Mouse (Mus musculus) thymus, postnatal 14 days (tissue): Measurements from ENCODE around the gene Syt3.
A peak's percentile ranks its signal among the peaks of the same experiment; 100 is the strongest.

Experiments used
- DNase-seq: peaks from one replicate; pipeline ENCODE4 v3.0.0; 2021

Gene Syt3

GRCm38 (mm10) chr7:44383980-44384715 is at the start of gene Syt3:
Gene Syt3, plus strand, starts transcription at chr7:44384102.
- DNase-seq = peak; percentile 67

DNA sequence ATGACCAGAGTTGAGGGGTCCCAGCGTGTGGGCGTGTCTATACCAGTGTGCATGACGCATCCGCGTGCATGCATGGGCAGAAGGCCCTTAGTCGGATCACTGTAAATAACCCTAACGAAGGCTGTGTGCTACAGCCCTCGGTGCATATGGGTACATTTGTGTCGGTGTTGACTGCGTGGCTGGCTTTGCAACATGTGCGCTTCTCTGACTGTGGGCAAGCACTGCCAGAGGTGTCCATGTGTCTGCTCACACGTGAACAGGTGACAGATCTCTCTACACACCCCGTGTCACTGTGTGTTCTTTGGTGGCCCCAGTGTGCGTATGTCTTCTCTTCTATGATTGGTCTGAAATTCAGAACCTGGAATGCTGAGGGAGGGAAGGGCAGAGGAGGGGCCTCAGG is 49.8 kb upstream of the Syt3 start:
- DNase-seq = no peak

DNA sequence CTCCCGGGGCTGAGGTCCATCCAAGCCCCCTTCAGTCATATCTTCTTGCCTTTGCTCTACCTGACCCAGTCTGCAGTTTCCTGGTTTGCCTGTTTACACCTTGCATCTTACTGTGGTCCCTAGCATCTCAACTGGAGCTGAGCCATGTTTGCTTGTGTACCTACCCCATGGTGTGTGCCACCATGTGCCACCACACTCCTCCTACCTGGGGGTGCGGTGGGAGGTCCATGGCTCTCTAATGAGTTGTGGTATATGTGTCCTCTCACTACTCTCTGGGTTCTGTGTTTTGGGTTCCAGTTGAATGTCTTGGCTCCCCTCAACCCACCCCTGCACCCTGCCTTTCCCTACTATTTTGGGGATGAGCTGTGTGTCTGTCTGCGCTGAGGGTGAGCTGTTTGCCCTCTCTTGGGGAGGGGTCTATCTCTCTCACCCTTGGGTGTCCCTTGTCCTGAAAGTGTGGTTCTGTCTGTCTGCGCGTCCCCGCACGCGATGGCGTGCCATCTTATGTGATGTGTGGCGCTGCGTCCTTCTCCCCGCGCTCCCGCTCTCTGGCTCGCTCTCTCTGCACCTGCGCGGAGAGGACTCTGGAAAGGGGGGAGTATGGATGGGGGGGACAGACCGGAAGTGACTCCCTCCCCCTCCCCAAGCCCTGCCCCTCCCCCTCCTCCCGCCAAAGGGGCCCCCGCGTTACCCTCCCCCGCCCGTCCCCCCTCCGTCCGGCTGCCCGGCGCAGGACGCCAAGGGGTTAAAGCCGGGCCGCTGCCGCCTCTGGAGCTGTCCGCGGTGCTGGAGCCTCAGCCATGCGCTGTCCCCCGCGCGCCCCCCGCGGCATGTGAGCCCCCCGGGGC is 48.6 kb upstream of the Syt3 start:
- DNase-seq = no peak

DNA sequence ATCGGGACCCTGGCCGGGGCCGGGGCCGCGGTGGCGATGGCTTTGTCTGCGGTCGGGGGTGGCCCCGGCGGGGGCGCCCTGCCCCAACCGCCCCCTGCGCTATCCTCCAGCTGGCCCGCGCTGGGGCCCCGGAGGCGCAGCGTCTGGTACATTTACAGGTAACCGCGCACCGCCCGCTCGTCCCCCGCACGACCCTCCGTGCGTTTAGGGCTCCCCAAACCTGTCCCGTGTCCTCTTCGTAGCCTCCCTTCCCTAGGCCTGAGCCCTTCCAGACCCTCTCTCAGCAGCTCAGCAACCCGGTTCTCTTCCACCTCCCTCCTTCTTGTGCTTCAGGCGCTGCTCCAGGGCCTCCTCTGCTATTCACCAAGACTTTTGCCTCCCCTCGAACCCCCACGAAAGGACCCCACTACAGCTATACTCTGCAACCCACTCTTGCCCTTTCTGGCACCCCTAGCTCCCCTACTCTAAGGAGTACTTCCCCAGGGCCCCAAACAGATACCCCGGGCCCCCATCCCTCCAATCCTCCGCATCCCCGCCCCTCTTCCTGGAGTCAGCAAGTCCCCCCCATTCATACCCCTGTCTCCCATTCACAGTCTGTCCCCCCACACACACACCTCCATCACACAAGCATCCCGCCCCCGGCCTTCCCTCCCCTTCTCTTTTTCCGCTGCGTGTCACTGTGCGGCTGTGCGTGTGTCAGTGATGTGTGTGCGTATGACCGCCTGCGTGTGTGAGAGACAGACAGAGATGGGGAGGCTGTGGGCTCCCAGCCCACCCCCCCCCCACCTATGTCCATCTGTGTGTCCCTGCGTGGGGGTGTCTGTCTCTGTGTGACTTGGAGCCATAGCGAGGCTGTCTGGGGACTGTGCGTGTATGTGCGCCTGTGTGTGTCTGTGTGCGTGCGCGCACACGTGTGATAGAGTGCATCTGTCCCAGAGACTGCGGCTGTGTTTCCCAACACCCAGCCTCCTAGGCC is 47.6 kb upstream of the Syt3 start:
- no peak for DNase-seq

DNA sequence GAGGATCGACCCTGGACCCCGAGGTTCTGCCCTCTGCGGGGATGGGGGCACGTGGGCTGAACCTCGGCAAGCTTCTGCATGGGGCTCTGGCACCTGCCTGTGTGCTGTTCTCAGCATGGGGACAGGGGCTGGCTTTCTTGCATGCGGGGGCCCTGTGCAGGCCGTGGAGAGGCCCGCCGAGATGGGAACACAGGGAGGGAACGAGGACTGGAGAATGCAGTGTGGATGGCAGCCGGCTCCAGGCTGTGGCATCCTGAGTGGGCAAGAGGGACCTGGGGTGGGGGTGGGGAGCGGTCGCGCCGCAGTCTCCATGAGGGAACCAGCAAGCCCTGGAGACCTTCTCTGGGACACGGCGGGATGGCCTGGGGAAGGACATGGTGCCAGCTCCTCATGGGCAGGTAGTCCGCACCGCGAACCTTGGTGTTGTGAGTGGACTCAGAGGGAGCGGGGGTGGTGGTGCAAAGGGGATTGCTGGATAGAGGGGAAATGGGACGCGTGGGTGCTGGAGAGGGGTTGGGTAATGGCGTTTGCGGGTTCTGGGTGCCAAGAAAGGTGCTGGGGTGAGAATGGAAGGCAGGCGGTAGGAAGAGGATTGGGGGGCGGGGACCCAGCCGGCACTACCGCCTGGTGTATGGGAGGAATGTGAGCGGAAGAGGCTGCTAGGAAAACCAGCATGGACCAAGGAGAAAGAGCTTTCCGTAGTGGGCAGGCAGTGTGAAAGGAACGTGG is 46.6 kb upstream of the Syt3 start:
- no peak for DNase-seq

DNA sequence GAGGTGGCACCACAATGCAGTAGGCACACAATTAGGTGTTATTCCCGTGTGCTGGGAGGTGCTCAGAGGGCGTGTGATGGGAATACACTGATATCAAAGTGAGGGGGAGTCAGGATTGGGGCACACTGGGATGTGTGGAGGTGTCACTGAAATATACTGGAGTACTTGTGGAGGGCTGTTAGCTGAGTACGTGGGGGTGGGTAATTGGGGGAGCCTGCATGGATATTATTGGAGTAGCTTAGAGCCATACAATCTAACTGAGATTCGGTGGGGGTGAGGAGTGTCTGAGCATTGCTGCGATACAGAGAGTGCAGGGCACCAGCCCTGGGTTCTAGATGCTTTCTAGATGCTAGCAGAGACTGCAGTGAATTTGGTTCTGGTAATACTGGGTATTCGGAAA is 43.7 kb upstream of the Syt3 start:
- no peak for DNase-seq

GRCm38 (mm10) chr7:44341119-44341518 is 42.8 kb upstream of the Syt3 start:
- DNase-seq = no peak

DNA sequence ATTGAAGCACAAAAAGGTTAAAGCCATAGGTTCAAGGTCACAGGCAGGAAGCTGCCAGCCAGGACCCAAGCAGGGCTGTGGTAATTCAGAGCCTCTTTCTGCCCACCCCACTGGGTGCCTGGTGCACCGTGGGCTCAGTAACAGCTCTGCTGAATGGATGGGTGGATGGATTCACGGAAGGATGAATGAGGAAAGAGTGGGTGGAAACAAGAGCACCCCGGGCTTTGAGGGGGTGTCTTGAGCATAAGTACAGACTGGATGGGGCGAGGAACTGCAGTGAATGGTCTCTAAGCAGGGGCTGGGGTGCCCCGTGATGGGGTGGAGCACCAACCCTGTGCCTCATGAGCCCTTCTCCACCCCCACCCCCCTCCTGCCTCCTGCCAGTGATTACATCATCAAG is 42.2 kb upstream of the Syt3 start:
- no peak for DNase-seq

DNA sequence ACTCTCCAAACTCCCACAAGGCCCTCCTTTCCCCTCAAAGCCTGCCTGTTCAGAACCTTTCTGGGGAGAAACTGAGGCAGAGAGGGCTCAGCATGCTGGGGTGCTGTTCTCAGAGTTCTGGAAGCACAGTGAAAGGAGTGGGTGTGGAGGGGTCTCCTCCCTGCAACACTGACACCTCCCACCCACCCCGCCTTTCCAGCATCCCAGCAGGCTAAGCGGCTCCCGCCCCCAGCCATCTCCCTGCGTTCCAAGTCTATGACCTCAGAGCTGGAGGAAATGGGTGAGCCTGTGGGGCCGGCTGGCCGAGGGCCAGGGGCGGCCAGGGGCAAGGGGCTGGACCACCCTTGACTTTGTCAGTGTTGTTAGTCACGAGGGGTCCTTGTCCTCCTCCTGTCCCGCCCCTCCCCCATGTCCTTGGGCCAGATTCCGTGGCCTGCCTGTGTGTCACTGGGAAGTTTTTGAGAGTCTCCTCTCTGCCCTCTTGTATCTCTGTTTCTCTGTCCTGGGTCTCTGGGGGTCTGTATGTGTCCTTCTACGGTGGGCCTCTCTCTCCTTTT is 40.4 kb upstream of the Syt3 start:
- no peak for DNase-seq

GRCm38 (mm10) chr7:44344622-44345021 is 39.3 kb upstream of the Syt3 start:
- no peak for DNase-seq

DNA sequence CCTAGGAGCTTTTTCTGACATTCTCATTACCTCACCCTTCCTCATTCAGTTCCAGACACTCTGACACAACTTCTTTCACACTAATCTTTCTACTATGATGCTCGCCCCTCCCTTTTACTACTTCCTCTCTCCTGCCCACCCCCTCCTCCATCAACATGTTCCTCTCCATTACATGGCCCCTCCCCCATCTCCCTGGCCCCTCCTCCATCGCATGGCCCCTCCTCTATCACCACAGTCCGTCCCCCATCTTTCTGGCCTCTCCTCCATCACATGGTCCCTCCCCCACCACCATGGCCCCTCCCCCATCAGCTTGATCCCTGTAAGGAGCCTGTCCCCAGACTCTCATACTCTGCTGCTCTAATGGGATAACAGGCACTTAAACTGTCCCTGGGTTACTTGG is 34.9 kb upstream of the Syt3 start:
- DNase-seq = no peak

- DNase-seq = peak; percentile 69
Observed at GRCm38 (mm10) chr7:44350957-44351711, 32.8 kb upstream of the Syt3 start.

DNA sequence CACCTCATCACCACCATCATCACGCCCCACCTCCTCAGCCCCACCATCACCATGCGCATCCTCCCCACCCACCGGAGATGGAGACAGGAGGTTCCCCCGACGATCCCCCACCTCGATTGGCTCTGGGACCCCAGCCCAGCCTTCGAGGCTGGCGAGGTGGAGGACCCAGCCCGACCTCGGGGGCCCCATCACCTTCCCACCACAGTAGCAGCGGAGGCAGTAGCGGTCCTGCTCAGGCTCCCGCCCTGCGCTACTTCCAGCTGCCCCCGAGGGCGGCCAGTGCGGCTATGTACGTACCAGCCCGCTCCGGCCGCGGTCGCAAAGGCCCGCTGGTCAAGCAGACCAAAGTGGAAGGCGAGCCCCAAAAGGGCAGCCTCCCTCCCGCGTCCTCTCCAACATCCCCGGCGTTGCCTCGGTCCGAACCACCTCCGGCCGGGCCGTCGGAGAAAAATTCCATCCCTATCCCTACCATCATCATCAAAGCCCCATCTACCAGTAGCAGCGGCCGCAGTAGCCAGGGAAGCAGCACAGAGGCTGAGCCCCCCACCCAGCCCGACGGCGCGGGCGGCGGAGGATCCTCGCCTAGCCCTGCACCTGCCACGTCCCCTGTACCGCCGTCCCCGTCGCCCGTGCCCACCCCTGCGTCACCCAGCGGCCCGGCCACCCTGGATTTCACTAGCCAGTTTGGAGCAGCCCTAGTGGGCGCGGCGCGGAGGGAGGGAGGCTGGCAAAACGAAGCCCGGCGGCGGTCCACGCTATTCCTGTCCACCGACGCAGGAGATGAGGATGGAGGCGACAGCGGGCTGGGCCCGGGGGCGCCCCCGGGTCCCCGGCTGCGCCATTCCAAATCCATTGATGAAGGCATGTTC is 31.8 kb upstream of the Syt3 start:
- DNase-seq = no peak

DNA sequence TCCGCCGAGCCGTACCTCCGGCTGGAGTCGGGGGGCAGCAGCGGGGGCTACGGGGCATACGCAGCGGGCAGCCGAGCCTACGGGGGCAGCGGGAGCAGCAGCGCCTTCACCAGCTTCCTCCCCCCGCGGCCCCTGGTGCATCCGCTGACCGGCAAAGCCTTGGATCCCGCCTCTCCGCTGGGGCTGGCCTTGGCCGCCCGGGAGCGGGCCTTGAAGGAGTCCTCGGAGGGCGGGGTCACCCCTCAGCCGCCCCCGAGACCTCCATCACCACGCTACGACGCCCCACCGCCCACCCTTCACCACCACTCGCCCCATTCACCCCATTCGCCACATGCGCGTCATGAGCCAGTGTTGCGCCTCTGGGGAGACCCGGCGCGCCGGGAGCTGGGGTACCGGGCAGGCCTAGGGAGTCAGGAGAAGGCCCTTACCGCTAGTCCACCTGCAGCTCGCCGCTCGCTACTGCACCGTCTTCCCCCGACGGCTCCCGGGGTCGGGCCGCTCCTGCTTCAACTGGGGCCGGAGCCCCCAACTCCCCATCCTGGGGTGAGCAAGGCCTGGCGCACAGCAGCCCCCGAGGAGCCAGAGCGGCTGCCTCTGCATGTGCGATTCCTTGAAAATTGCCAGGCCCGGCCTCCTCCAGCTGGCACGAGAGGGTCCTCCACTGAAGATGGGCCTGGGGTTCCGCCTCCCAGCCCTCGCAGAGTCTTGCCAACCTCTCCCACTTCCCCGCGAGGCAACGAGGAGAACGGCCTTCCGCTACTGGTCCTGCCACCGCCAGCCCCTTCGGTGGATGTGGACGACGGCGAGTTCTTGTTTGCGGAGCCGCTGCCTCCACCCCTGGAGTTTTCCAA is 30.9 kb upstream of the Syt3 start:
- no peak for DNase-seq

GRCm38 (mm10) chr7:44353601-44354340 is 30.1 kb upstream of the Syt3 start:
- DNase-seq = no peak

DNA sequence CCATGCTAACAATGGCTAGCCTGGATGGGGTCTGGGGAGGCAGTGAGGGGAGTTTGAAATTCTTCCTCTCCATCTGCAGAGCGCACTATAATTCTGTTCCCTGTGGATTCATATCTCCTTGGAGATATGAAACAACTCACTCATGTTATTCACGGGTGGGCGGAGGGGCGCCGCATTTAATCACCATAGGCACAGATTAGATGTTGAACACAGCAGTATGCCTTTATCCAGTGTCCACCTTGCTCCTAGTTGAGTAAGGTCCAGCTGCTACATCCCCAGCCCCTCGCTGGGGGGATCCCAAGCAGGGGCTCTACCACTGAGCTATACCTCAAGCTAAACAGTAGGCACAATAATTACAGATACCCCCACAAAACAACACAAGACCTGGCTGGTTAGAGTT is 28.5 kb upstream of the Syt3 start:
- DNase-seq = no peak

- no peak for DNase-seq
Observed at GRCm38 (mm10) chr7:44356590-44357481, 27.1 kb upstream of the Syt3 start.
